9 mouse cellular contexts compared by ENCODE assay signal in genomic region chr11:46092121-46092520, GRCm38 (mm10). TPM values are rescaled to one million over a fixed set of nuclear protein-coding genes. Genes with fewer than 3 reads are reported as not detected.
DNase-seq lines count a peak whose midpoint lies in the region; ATAC-seq lines count a peak whose summit lies in the region.
"Had no signal": no experiment of that assay in that cellular context is flagged by ENCODE, and none has a peak within 500 bp of the region (broad histone marks: within the 10 kb centered on the region; RNA-seq: fewer than 3 reads in every experiment).

No protein-coding gene starts in this region.

- no peak overlapping the region for H3K9ac ChIP-seq in hindbrain, embryonic 15.5 days
- H3K9ac ChIP-seq in hindbrain, embryonic 12.5 days: no peak overlapping the region
- H3K9ac ChIP-seq in neural tube, embryonic 13.5 days: no peak overlapping the region
- H3K9ac ChIP-seq in forebrain, embryonic 14.5 days (ENCODE audit: low read length): no peak overlapping the region
- H3K9ac ChIP-seq: forebrain, embryonic 12.5 days had no signal

- no peaks in the 10 kb centered on the region for H3K9me3 ChIP-seq in hindbrain, embryonic 15.5 days
- H3K9me3 ChIP-seq in hindbrain, embryonic 12.5 days (replicated peaks): no peaks in the 10 kb centered on the region
- H3K9me3 ChIP-seq in neural tube, embryonic 13.5 days: no peaks in the 10 kb centered on the region
- no peaks in the 10 kb centered on the region for H3K9me3 ChIP-seq in forebrain, embryonic 14.5 days (replicated peaks; ENCODE audit: control insufficient read depth, low read length)
- H3K9me3 ChIP-seq: forebrain, embryonic 12.5 days had no signal

- peak; percentile 57 to 58 for DNase-seq in cerebellum, postnatal 10 days
- DNase-seq in cerebellum, adult 11-12 months: no peak
- no peak for DNase-seq in neural tube, embryonic 10.5 days (ENCODE audit: extremely low spot score, low spot score)
- no peak for DNase-seq in adrenal gland, postnatal 25 days
- DNase-seq in forebrain, embryonic 14.5 days (ENCODE audit: low spot score): no peak

- 74% methylated on average over 4 of the region's 4 CpGs for WGBS in hindbrain, embryonic 15.5 days
- WGBS in hindbrain, embryonic 12.5 days: 90% methylated on average over 4 of the region's 4 CpGs
- 80% methylated on average over 4 of the region's 4 CpGs for WGBS in neural tube, embryonic 13.5 days
- 87% methylated on average over 4 of the region's 4 CpGs for WGBS in forebrain, embryonic 14.5 days

- peaks cover 4% of the 10 kb centered on the region; the same call in 1 of the 2 replicates for H3K4me1 ChIP-seq in hindbrain, embryonic 15.5 days (replicated peaks)
- 0 out of 2 replicates have a peak, but pooled peaks cover 3% of the 10 kb centered on the region for H3K4me1 ChIP-seq in hindbrain, embryonic 12.5 days
- H3K4me1 ChIP-seq in neural tube, embryonic 13.5 days (replicated peaks): peaks cover 28% of the 10 kb centered on the region
- no peaks in the 10 kb centered on the region for H3K4me1 ChIP-seq in forebrain, embryonic 14.5 days (ENCODE audit: control insufficient read depth, insufficient read depth, low read length)
- H3K4me1 ChIP-seq: forebrain, embryonic 12.5 days had no signal

- H3K36me3 ChIP-seq in hindbrain, embryonic 15.5 days: peaks cover 8% of the 10 kb centered on the region; the same call in 1 of the 2 replicates
- H3K36me3 ChIP-seq in hindbrain, embryonic 12.5 days: no peaks in the 10 kb centered on the region
- peaks cover 21% of the 10 kb centered on the region for H3K36me3 ChIP-seq in neural tube, embryonic 13.5 days
- peaks cover 2% of the 10 kb centered on the region; the same call in 1 of the 2 replicates for H3K36me3 ChIP-seq in forebrain, embryonic 14.5 days (ENCODE audit: control insufficient read depth, insufficient read depth, low read length)

- no peak overlapping the region for H3K4me2 ChIP-seq in hindbrain, embryonic 15.5 days
- H3K4me2 ChIP-seq in hindbrain, embryonic 12.5 days (replicated peaks): no peak overlapping the region
- no peak overlapping the region for H3K4me2 ChIP-seq in neural tube, embryonic 13.5 days
- no peak overlapping the region for H3K4me2 ChIP-seq in forebrain, embryonic 14.5 days (ENCODE audit: low read length)
- H3K4me2 ChIP-seq: forebrain, embryonic 12.5 days had no signal

- no peak overlapping the region for H3K4me3 ChIP-seq in hindbrain, embryonic 15.5 days
- no peak overlapping the region for H3K4me3 ChIP-seq in hindbrain, embryonic 12.5 days
- H3K4me3 ChIP-seq in neural tube, embryonic 13.5 days: no peak overlapping the region
- H3K4me3 ChIP-seq in forebrain, embryonic 14.5 days (ENCODE audit: low read depth, low read length): no peak overlapping the region
- H3K4me3 ChIP-seq: forebrain, embryonic 12.5 days had no signal

- no peaks in the 10 kb centered on the region for H3K27me3 ChIP-seq in hindbrain, embryonic 15.5 days
- H3K27me3 ChIP-seq in hindbrain, embryonic 12.5 days: no peaks in the 10 kb centered on the region
- no peaks in the 10 kb centered on the region for H3K27me3 ChIP-seq in neural tube, embryonic 13.5 days
- H3K27me3 ChIP-seq in forebrain, embryonic 14.5 days (replicated peaks; ENCODE audit: control insufficient read depth, insufficient read depth, low read length): no peaks in the 10 kb centered on the region
- H3K27me3 ChIP-seq: forebrain, embryonic 12.5 days had no signal

- ATAC-seq in hindbrain, embryonic 15.5 days (ENCODE audit: low FRiP score, low read depth): no peak
- no peak for ATAC-seq in hindbrain, embryonic 12.5 days (ENCODE audit: low FRiP score)
- ATAC-seq in neural tube, embryonic 13.5 days (ENCODE audit: low read depth): no peak
- no peak for ATAC-seq in forebrain, embryonic 14.5 days

- H3K27ac ChIP-seq in hindbrain, embryonic 15.5 days (replicated peaks): 0 out of 2 replicates have a peak overlapping the region, but pooled peaks have one; percentile 15
- no peak overlapping the region for H3K27ac ChIP-seq in hindbrain, embryonic 12.5 days
- H3K27ac ChIP-seq in neural tube, embryonic 13.5 days (replicated peaks): peak overlapping the region; percentile 18; the same call in 1 of the 2 replicates
- H3K27ac ChIP-seq in forebrain, embryonic 14.5 days (ENCODE audit: low read depth, low read length): no peak overlapping the region
- H3K27ac ChIP-seq: forebrain, embryonic 12.5 days had no signal

RNA-seq across cellular contexts. Expression of gene Adam19, which starts 36.3 kb away (rescaled TPM):
- 12.0 and 12.6 TPM in 2 replicates for polyA plus RNA-seq in hindbrain, embryonic 15.5 days (2015; fragmentation: Nextera tagmentation; extraction: Ambion mirVana)
- polyA plus RNA-seq in hindbrain, embryonic 12.5 days (2016; fragmentation: Nextera tagmentation; extraction: Ambion mirVana): 17.3 and 18.4 TPM in 2 replicates
- polyA plus RNA-seq in neural tube, embryonic 13.5 days (2015; fragmentation: Nextera tagmentation; extraction: Ambion mirVana): 19.2 and 19.8 TPM in 2 replicates
- total RNA-seq in adrenal gland, postnatal 25 days (2021): 6.1 and 7.0 TPM in 2 replicates
- 4.5 and 6.2 TPM in 2 replicates for polyA plus RNA-seq in forebrain, embryonic 14.5 days (2014; fragmentation: Nextera tagmentation; extraction: Ambion mirVana)

RNA-seq across cellular contexts. Expression of gene Gm12166, which starts 40.0 kb away (rescaled TPM):
- 5.6 and 7.1 TPM in 2 replicates for polyA plus RNA-seq in hindbrain, embryonic 15.5 days (2015; fragmentation: Nextera tagmentation; extraction: Ambion mirVana)
- 2.7 and 5.6 TPM in 2 replicates for polyA plus RNA-seq in hindbrain, embryonic 12.5 days (2016; fragmentation: Nextera tagmentation; extraction: Ambion mirVana)
- 6.6 and 7.2 TPM in 2 replicates for polyA plus RNA-seq in neural tube, embryonic 13.5 days (2015; fragmentation: Nextera tagmentation; extraction: Ambion mirVana)
- 1.3 and 4.8 TPM in 2 replicates for total RNA-seq in adrenal gland, postnatal 25 days (2021)
- polyA plus RNA-seq in forebrain, embryonic 14.5 days (2014; fragmentation: Nextera tagmentation; extraction: Ambion mirVana): 4.7 and 6.3 TPM in 2 replicates

Comparison
In these comparisons a context has a peak if more than half of its experiments do, and no peak if none do; other contexts are left out.
1. DNase-seq: peak in cerebellum, postnatal 10 days (2 of 2); none in cerebellum, adult 11-12 months (single experiment), neural tube, embryonic 10.5 days (single experiment), adrenal gland, postnatal 25 days (single experiment) and forebrain, embryonic 14.5 days (single experiment).
2. H3K27ac ChIP-seq: peak in hindbrain, embryonic 15.5 days (single experiment) and neural tube, embryonic 13.5 days (single experiment); none in hindbrain, embryonic 12.5 days (single experiment) and forebrain, embryonic 14.5 days (single experiment).